Mouse (Mus musculus): Measurements from ENCODE around the gene Glipr1l2.
"Not testable (repeated sequence)": the region's sequence is repeated elsewhere in the genome, so short reads cannot be mapped to it uniquely, and the experiment has no call there.

Glipr1l2 gene

GRCm38 (mm10) chr10:112083157-112083556 is at the start of gene Glipr1l2:
Glipr1l2 (plus strand) TSS chr10:112083354.
- no peak for DNase-seq (ENCODE audit: inconsistent ontology term)

GRCm38 (mm10) chr10:112043523-112043922 is 39.6 kb upstream of the Glipr1l2 start:
- DNase-seq (ENCODE audit: inconsistent ontology term), result not testable (repeated sequence)

- DNase-seq (ENCODE audit: inconsistent ontology term), result not testable (repeated sequence)
These were observed 38.9 kb upstream of the Glipr1l2 start for GRCm38 (mm10) chr10:112044283-112044682.

GRCm38 (mm10) chr10:112051220-112051619 is 31.9 kb upstream of the Glipr1l2 start:
- DNase-seq (ENCODE audit: inconsistent ontology term), result no peak

- not testable (repeated sequence) for DNase-seq (ENCODE audit: inconsistent ontology term)
These were observed 31.2 kb upstream of the Glipr1l2 start for GRCm38 (mm10) chr10:112051956-112052355.

- peak; percentile 60 for DNase-seq (ENCODE audit: inconsistent ontology term)
These were observed 23.2 kb upstream of the Glipr1l2 start, which contains the start of gene Glipr1l1 for GRCm38 (mm10) chr10:112059702-112060582. Glipr1l1 (plus strand) TSS chr10:112060189.

GRCm38 (mm10) chr10:112060583-112060934 is 22.6 kb upstream of the Glipr1l2 start:
- not testable (repeated sequence) for DNase-seq (ENCODE audit: inconsistent ontology term)

GRCm38 (mm10) chr10:112080044-112080443 is 3.1 kb upstream of the Glipr1l2 start:
- no peak for DNase-seq (ENCODE audit: inconsistent ontology term)

GRCm38 (mm10) chr10:112105785-112106184 is 22.6 kb downstream of the Glipr1l2 start:
- DNase-seq (ENCODE audit: inconsistent ontology term), result not testable (repeated sequence)

- no peak for DNase-seq (ENCODE audit: inconsistent ontology term)
These were observed 27.2 kb downstream of the Glipr1l2 start for GRCm38 (mm10) chr10:112110401-112110800.

- DNase-seq (ENCODE audit: inconsistent ontology term), result not testable (repeated sequence)
These were observed 41.9 kb downstream of the Glipr1l2 start for GRCm38 (mm10) chr10:112125090-112125489.

- not testable (repeated sequence) for DNase-seq (ENCODE audit: inconsistent ontology term)
These were observed 44.6 kb downstream of the Glipr1l2 start for GRCm38 (mm10) chr10:112127682-112128230.

- no peak for DNase-seq (ENCODE audit: inconsistent ontology term)
These were observed 49.0 kb downstream of the Glipr1l2 start for GRCm38 (mm10) chr10:112132194-112132593.

GRCm38 (mm10) chr10:112138050-112138870 is 55.1 kb downstream of the Glipr1l2 start:
- DNase-seq (ENCODE audit: inconsistent ontology term), result peak; percentile 46

- no peak for DNase-seq (ENCODE audit: inconsistent ontology term)
These were observed 55.8 kb downstream of the Glipr1l2 start for GRCm38 (mm10) chr10:112138871-112139430.

GRCm38 (mm10) chr10:112139834-112140233 is 56.7 kb downstream of the Glipr1l2 start:
- DNase-seq (ENCODE audit: inconsistent ontology term), result no peak

All from Muller cell, postnatal 12 days (primary cell).